Comparison of ENCODE assay signal across 7 mouse cellular contexts in the genomic region with DNA sequence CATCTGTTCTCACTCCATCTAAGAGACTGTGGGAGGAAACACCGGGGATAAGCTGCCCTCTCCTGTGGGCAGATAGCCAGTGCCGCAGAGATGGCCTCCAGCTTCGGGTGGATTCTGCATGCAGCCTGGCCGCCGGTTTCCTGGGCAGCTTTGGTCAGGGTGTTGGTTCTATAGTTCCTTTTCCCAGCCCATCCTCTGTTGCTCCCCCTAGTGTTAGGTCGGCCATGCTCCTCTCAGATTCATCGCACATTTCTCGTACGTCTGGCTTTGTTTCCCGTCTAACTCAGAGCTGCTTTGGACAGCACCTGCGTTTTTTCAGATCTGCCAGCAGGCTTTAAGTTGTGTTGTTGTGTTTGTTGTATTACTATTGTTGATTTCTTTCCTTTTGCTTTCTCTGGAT. TPM values are rescaled to one million over a fixed set of nuclear protein-coding genes. Genes with fewer than 3 reads are reported as not detected.
DNase-seq lines count a peak whose midpoint lies in the region; ATAC-seq and TF ChIP-seq lines count a peak whose summit lies in the region.

No protein-coding gene starts in this region.

- ATAC-seq in kidney, postnatal 0 days (replicated peaks; ENCODE audit: low FRiP score, low read depth): no peak
- ATAC-seq in kidney, embryonic 14.5 days (ENCODE audit: low FRiP score, low TSS enrichment): no peak
- ATAC-seq in lung, postnatal 0 days: peak; percentile 16; the same call in 1 of the 2 replicates

- DNase-seq in kidney, postnatal 0 days (ENCODE audit: low spot score): peak; percentile 58
- peak; percentile 68 for DNase-seq in ES-CJ7 (ENCODE audit: low read depth, low spot score)
- DNase-seq in lung, postnatal 0 days (ENCODE audit: low spot score): peak; percentile 48
- no peak for DNase-seq in urinary bladder, adult 18-20 months (ENCODE audit: low spot score in 2 of 2)
- no peak for DNase-seq in gastrocnemius, postnatal 10 days

- no peaks in the 10 kb centered on the region for H3K27me3 ChIP-seq in kidney, postnatal 0 days (ENCODE audit: insufficient read depth, low read length)
- H3K27me3 ChIP-seq in kidney, embryonic 14.5 days (ENCODE audit: control insufficient read depth, insufficient read depth, low read length): no peaks in the 10 kb centered on the region
- H3K27me3 ChIP-seq in lung, postnatal 0 days (replicated peaks; ENCODE audit: insufficient read depth, low read length): no peaks in the 10 kb centered on the region

- WGBS in kidney, postnatal 0 days: 43% methylated on average over 11 of the region's 11 CpGs
- WGBS in kidney, embryonic 14.5 days: 53% methylated on average over 11 of the region's 11 CpGs
- WGBS in lung, postnatal 0 days: 34% methylated on average over 11 of the region's 11 CpGs

- no peak overlapping the region for H3K9ac ChIP-seq in kidney, postnatal 0 days (ENCODE audit: low read depth, low read length)
- no peak overlapping the region for H3K9ac ChIP-seq in kidney, embryonic 14.5 days (ENCODE audit: low read depth, low read length)
- H3K9ac ChIP-seq in lung, postnatal 0 days (replicated peaks; ENCODE audit: low read depth): no peak overlapping the region

- TF ChIP-seq EP300 in lung, postnatal 0 days (IDR thresholded peaks at IDR 0.05): no peak

- no peaks in the 10 kb centered on the region for H3K4me1 ChIP-seq in kidney, postnatal 0 days (replicated peaks; ENCODE audit: insufficient read depth, low read length)
- H3K4me1 ChIP-seq in kidney, embryonic 14.5 days (ENCODE audit: control insufficient read depth, insufficient read depth, low read length): no peaks in the 10 kb centered on the region
- H3K4me1 ChIP-seq in bone marrow macrophage, adult 2 months (ENCODE audit: control insufficient read depth, insufficient read depth, low read length): no peaks in the 10 kb centered on the region
- no peaks in the 10 kb centered on the region for H3K4me1 ChIP-seq in lung, postnatal 0 days (ENCODE audit: insufficient read depth, low read depth, low read length)

- H3K36me3 ChIP-seq in kidney, postnatal 0 days (ENCODE audit: insufficient read depth, low read length): 0 out of 2 replicates have a peak, but pooled peaks cover 21% of the 10 kb centered on the region
- H3K36me3 ChIP-seq in kidney, embryonic 14.5 days (ENCODE audit: control insufficient read depth, insufficient read depth, low read length): peaks cover 36% of the 10 kb centered on the region
- H3K36me3 ChIP-seq in lung, postnatal 0 days (ENCODE audit: insufficient read depth, low read length): peaks cover 6% of the 10 kb centered on the region; the same call in 1 of the 2 replicates

- H3K4me2 ChIP-seq in kidney, postnatal 0 days (ENCODE audit: low read length): no peak overlapping the region
- no peak overlapping the region for H3K4me2 ChIP-seq in kidney, embryonic 14.5 days (replicated peaks; ENCODE audit: low read depth, low read length)
- no peak overlapping the region for H3K4me2 ChIP-seq in lung, postnatal 0 days (replicated peaks; ENCODE audit: low read depth, low read length)

- no peak for TF ChIP-seq POLR2A in bone marrow macrophage, adult 2 months (IDR thresholded peaks at IDR 0.05; ENCODE audit: borderline replicate concordance, low read depth, low read length)

- no peak overlapping the region for H3K27ac ChIP-seq in kidney, postnatal 0 days
- H3K27ac ChIP-seq in kidney, embryonic 14.5 days (ENCODE audit: low read depth, low read length): no peak overlapping the region
- no peak overlapping the region for H3K27ac ChIP-seq in bone marrow macrophage, adult 2 months (ENCODE audit: insufficient read depth, low read depth, low read length)
- H3K27ac ChIP-seq in lung, postnatal 0 days (ENCODE audit: low read length): no peak overlapping the region

- TF ChIP-seq CTCF in kidney, postnatal 0 days (IDR thresholded peaks at IDR 0.05; ENCODE audit: low read depth): peak; percentile 73
- TF ChIP-seq CTCF in bone marrow macrophage, adult 2 months (IDR thresholded peaks at IDR 0.05; ENCODE audit: low read depth, low read length): peak; percentile 46; the same call in 1 of the 2 replicates
- peak; percentile 78 for TF ChIP-seq CTCF in lung, postnatal 0 days (IDR thresholded peaks at IDR 0.05)

- H3K4me3 ChIP-seq in kidney, postnatal 0 days (replicated peaks; ENCODE audit: low read depth, low read length): no peak overlapping the region
- no peak overlapping the region for H3K4me3 ChIP-seq in kidney, embryonic 14.5 days (ENCODE audit: low read length)
- no peak overlapping the region for H3K4me3 ChIP-seq in bone marrow macrophage, adult 2 months (ENCODE audit: insufficient read depth, low read length)
- no peak overlapping the region for H3K4me3 ChIP-seq in lung, postnatal 0 days (ENCODE audit: low read depth, low read length)

- no peaks in the 10 kb centered on the region for H3K9me3 ChIP-seq in kidney, postnatal 0 days (replicated peaks; ENCODE audit: low read length)
- H3K9me3 ChIP-seq in kidney, embryonic 14.5 days (ENCODE audit: control insufficient read depth, low read length): no peaks in the 10 kb centered on the region
- no peaks in the 10 kb centered on the region for H3K9me3 ChIP-seq in lung, postnatal 0 days (ENCODE audit: low read length)

RNA-seq across cellular contexts. Expression of gene Trmt10b, which starts 11.1 kb away (rescaled TPM):
- polyA plus RNA-seq in kidney, postnatal 0 days (2015; fragmentation: Nextera tagmentation; extraction: Ambion mirVana): 18.7 and 19.4 TPM in 2 replicates
- 20.6 and 23.1 TPM in 2 replicates for polyA plus RNA-seq in kidney, embryonic 14.5 days (2014; fragmentation: Nextera tagmentation; extraction: Ambion mirVana)
- 12.1 and 13.4 TPM in 2 replicates for polyA plus RNA-seq in bone marrow macrophage, adult 2 months (2012; ENCODE audit: insufficient read depth, insufficient read length, missing spikeins)
- 12.0 and 14.8 TPM in 2 replicates for polyA plus RNA-seq in lung, postnatal 0 days (2015; fragmentation: Nextera tagmentation; extraction: Ambion mirVana)
- 1 to 10 TPM; 4.0 to 6.2 TPM for total RNA-seq in gastrocnemius, postnatal 10 days (2021)

RNA-seq across cellular contexts. Expression of gene Dcaf10, which starts 33.9 kb away (rescaled TPM):
- 12.4 and 12.8 TPM in 2 replicates for polyA plus RNA-seq in kidney, postnatal 0 days (2015; fragmentation: Nextera tagmentation; extraction: Ambion mirVana)
- polyA plus RNA-seq in kidney, embryonic 14.5 days (2014; fragmentation: Nextera tagmentation; extraction: Ambion mirVana): 12.1 and 14.6 TPM in 2 replicates
- 10.8 and 10.9 TPM in 2 replicates for polyA plus RNA-seq in bone marrow macrophage, adult 2 months (2012; ENCODE audit: insufficient read depth, insufficient read length, missing spikeins)
- 12.3 and 12.8 TPM in 2 replicates for polyA plus RNA-seq in lung, postnatal 0 days (2015; fragmentation: Nextera tagmentation; extraction: Ambion mirVana)
- total RNA-seq in gastrocnemius, postnatal 10 days (2021): 10 to 100 TPM; 16.5 to 17.8 TPM

RNA-seq across cellular contexts. Expression of gene Exosc3, which starts 34.5 kb away (rescaled TPM):
- 76.5 and 76.7 TPM in 2 replicates for polyA plus RNA-seq in kidney, postnatal 0 days (2015; fragmentation: Nextera tagmentation; extraction: Ambion mirVana)
- 97.4 and 112 TPM in 2 replicates for polyA plus RNA-seq in kidney, embryonic 14.5 days (2014; fragmentation: Nextera tagmentation; extraction: Ambion mirVana)
- 33.4 and 34.9 TPM in 2 replicates for polyA plus RNA-seq in bone marrow macrophage, adult 2 months (2012; ENCODE audit: insufficient read depth, insufficient read length, missing spikeins)
- 44.5 and 45.2 TPM in 2 replicates for polyA plus RNA-seq in lung, postnatal 0 days (2015; fragmentation: Nextera tagmentation; extraction: Ambion mirVana)
- total RNA-seq in gastrocnemius, postnatal 10 days (2021): 10 to 100 TPM; 11.5 to 12.1 TPM

Comparison
In these comparisons a context has a peak if more than half of its experiments do, and no peak if none do; other contexts are left out.
1. DNase-seq: peak in kidney, postnatal 0 days (single experiment), ES-CJ7 (single experiment) and lung, postnatal 0 days (single experiment); none in urinary bladder, adult 18-20 months (0 of 2) and gastrocnemius, postnatal 10 days (single experiment).
2. Peak in every context shown above with its lines, with median percentiles within 50 percentile points of each other: CTCF ChIP-seq.